Mouse (Mus musculus): Measurements from ENCODE around the gene Gm36245. TPM values are rescaled to one million over a fixed set of nuclear protein-coding genes. Genes with fewer than 3 reads are reported as not detected.

Gene Gm36245
- polyA plus RNA-seq (2012; rRNA removed; ENCODE audit: low replicate concordance): not detected in 2 replicates

DNA sequence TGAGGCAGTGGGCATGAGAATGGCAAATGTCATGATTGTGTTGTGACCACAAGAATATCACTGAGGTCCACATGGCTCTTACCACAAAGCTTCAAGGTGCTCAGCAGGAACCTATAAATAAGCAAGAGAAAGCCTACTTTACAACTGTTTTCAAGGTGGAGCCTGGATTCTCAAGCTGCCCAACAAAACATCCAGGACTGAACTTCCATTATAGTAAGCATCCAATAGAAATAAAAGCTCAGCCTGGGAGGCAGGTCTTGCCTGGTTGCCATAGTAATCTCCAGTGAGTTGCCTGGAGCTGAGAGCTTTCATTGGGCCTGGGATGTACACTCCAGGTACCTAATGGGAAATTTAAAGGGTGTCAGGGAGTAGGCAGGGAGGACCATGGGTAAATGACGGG lies at the start of gene Gm36245:
TSS of gene Gm36245 (plus strand) at position 301 of the 400 bp plus-strand sequence.

DNA sequence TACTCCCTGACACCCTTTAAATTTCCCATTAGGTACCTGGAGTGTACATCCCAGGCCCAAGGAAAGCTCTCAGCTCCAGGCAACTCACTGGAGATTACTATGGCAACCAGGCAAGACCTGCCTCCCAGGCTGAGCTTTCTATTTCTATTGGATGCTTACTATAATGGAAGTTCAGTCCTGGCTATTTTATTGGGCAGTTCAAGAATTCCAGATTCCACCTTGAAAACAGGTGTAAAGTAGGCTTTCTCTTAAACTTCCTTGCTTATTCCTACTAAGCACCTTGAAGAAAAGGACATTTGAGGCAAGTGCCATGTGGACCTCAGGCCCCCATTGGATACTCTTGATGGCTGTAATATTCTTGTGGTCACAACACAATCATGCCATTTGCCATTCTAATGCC lies 37.3 kb upstream of the Gm36245 start, which contains the start of gene 1700025B11Rik:
TSS of gene 1700025B11Rik (minus strand) at position 101 of the 400 bp plus-strand sequence.

DNA sequence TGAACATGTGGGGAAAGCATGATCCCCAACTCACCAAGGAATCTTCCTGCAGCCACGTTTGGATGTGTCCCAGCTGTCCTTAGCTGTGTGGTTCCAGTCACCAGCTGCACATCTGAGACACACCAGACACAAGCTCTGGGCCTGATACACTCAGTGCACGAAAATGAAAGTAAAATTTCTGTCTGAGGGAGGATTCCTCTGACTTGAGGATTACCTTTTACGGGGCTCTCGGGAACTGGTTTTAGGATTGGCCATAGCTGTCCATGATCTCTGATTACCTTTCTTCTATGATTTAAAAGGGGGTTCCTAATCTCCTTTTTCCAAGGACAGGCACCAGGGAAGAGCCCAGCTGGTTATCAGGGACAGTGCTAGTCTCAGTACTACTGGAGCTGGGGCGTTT lies 3.1 kb upstream of the Gm36245 start, which contains the start of gene Apol10b:
TSS of gene Apol10b (minus strand) at position 165 of the 400 bp plus-strand sequence.

DNA sequence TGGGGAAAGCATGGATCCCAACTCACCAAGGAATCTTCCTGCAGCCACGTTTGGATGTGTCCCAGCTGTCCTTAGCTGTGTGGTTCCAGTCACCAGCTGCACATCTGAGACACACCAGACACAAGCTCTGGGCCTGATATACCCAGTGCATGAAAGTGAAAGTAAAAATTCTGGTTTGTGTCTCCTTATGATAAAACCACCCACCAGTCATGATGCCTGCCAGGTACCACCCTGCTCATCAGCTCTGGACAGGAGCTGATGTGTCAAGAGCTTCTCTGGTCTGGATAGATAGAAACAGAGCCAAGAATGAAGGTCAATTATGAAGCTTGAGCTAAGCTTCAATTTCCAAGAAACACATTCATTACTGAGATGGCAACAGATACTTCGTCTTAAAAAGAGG lies 44.1 kb downstream of the Gm36245 start, which contains the start of gene Apol11b:
TSS of gene Apol11b (minus strand) at position 111 of the 400 bp plus-strand sequence.

Other genes starting within 250 kb of the Gm36245 start
- 0.26 and 0.43 TPM in 2 replicates for gene Apol7a, start 200.1 kb upstream of the Gm36245 start, polyA plus RNA-seq (2012; rRNA removed; ENCODE audit: low replicate concordance)
- gene Apol9a, start 188.1 kb upstream of the Gm36245 start, polyA plus RNA-seq (2012; rRNA removed; ENCODE audit: low replicate concordance): 1.7 and 2.0 TPM in 2 replicates
- 0.06 and 0.11 TPM in 2 replicates for gene Apol7b, start 151.8 kb upstream of the Gm36245 start, polyA plus RNA-seq (2012; rRNA removed; ENCODE audit: low replicate concordance)
- gene Apol10a, start 122.2 kb upstream of the Gm36245 start, polyA plus RNA-seq (2012; rRNA removed; ENCODE audit: low replicate concordance): not detected in 2 replicates
- gene Apol11a, start 91.0 kb upstream of the Gm36245 start, polyA plus RNA-seq (2012; rRNA removed; ENCODE audit: low replicate concordance): 0.16 TPM in 1 of 2 replicates, not detected in the other
- gene Apol7c, start 65.9 kb upstream of the Gm36245 start, polyA plus RNA-seq (2012; rRNA removed; ENCODE audit: low replicate concordance): 32.3 and 32.6 TPM in 2 replicates
- gene 1700025B11Rik, start 37.4 kb upstream of the Gm36245 start, polyA plus RNA-seq (2012; rRNA removed; ENCODE audit: low replicate concordance): not detected in 2 replicates
- 0.61 and 1.6 TPM in 2 replicates for gene Apol10b, start 3.1 kb upstream of the Gm36245 start, polyA plus RNA-seq (2012; rRNA removed; ENCODE audit: low replicate concordance)
- gene Apol11b, start 44.0 kb downstream of the Gm36245 start, polyA plus RNA-seq (2012; rRNA removed; ENCODE audit: low replicate concordance): 0.32 and 0.37 TPM in 2 replicates
- gene Apol7e, start 99.6 kb downstream of the Gm36245 start, polyA plus RNA-seq (2012; rRNA removed; ENCODE audit: low replicate concordance): 5.5 and 5.8 TPM in 2 replicates
- gene Apol9b, start 129.8 kb downstream of the Gm36245 start, polyA plus RNA-seq (2012; rRNA removed; ENCODE audit: low replicate concordance): 3.0 and 3.2 TPM in 2 replicates
- 0.06 and 0.10 TPM in 2 replicates for gene Apol8, start 157.7 kb downstream of the Gm36245 start, polyA plus RNA-seq (2012; rRNA removed; ENCODE audit: low replicate concordance)
- gene Myh9, start 242.9 kb downstream of the Gm36245 start, polyA plus RNA-seq (2012; rRNA removed; ENCODE audit: low replicate concordance): 90.1 and 121 TPM in 2 replicates

All from mammary gland, adult 2 months (tissue).